Mouse (Mus musculus): ENCODE measurements at regions not wholly inside any gene's neighbourhood (a gene's known extent, or its start where the extent isn't known, plus 50 kb on each side); places are given as distances from the start of the nearest gene placed in this dataset. TPM values are rescaled to one million over a fixed set of nuclear protein-coding genes. Genes with fewer than 3 reads are reported as not detected.
A peak's percentile ranks its signal among the peaks of the same experiment; 100 is the strongest.

GRCm38 (mm10) chr3:3000199-3000598, 2750.4 kb upstream of the Gm8797 start:
- Histone ChIP-seq H3K27ac (replicated peaks) (no peak overlapping the region), H3K4me2 (replicated peaks) (no peak overlapping the region), H3K4me3 (no peak overlapping the region), H3K9ac (replicated peaks) (no peak overlapping the region), H3K4me1 (no peaks in the 10 kb centered on the region), H3K27me3 (no peaks in the 10 kb centered on the region), H3K36me3 (no peaks in the 10 kb centered on the region), H3K9me3 (peaks cover 22% of the 10 kb centered on the region; the same call in 1 of the 2 replicates)
- ATAC-seq (replicated peaks), result peak; percentile 46; the same call in 1 of the 2 replicates

GRCm38 (mm10) chr3:3001224-3001623, 2749.4 kb upstream of the Gm8797 start:
- no peak overlapping the region for H3K27ac ChIP-seq (replicated peaks)
- 71% methylated on average over 4 of the region's 4 CpGs for WGBS
- H3K9me3 ChIP-seq, result peaks cover 30% of the 10 kb centered on the region; the same call in 1 of the 2 replicates
- no peak overlapping the region for H3K9ac ChIP-seq (replicated peaks)
- no peak overlapping the region for H3K4me3 ChIP-seq
- no peaks in the 10 kb centered on the region for H3K4me1 ChIP-seq
- H3K4me2 ChIP-seq (replicated peaks), result no peak overlapping the region
- no peak for ATAC-seq (replicated peaks)
- no peaks in the 10 kb centered on the region for H3K36me3 ChIP-seq
- no peaks in the 10 kb centered on the region for H3K27me3 ChIP-seq

- H3K27ac ChIP-seq (replicated peaks), result no peak overlapping the region
- ATAC-seq (replicated peaks), result peak; percentile 57
- no peak overlapping the region for H3K4me2 ChIP-seq (replicated peaks)
- no peaks in the 10 kb centered on the region for H3K36me3 ChIP-seq
- H3K4me3 ChIP-seq, result no peak overlapping the region
- peaks cover 30% of the 10 kb centered on the region; the same call in 1 of the 2 replicates for H3K9me3 ChIP-seq
- no peaks in the 10 kb centered on the region for H3K4me1 ChIP-seq
- H3K9ac ChIP-seq (replicated peaks), result no peak overlapping the region
- no peaks in the 10 kb centered on the region for H3K27me3 ChIP-seq
Observed at GRCm38 (mm10) chr3:3001639-3002038, 2749.0 kb upstream of the Gm8797 start.

- Histone ChIP-seq H3K9me3 (peaks cover 44% of the 10 kb centered on the region), H3K4me1 (no peaks in the 10 kb centered on the region), H3K4me3 (no peak overlapping the region), H3K4me2 (replicated peaks) (no peak overlapping the region), H3K9ac (replicated peaks) (no peak overlapping the region), H3K27me3 (no peaks in the 10 kb centered on the region), H3K27ac (replicated peaks) (no peak overlapping the region), H3K36me3 (no peaks in the 10 kb centered on the region)
- 87% methylated on average over 1 of the region's 1 CpGs for WGBS
- ATAC-seq (replicated peaks), result no peak
Observed at GRCm38 (mm10) chr3:3003425-3003824, 2747.2 kb upstream of the Gm8797 start.

GRCm38 (mm10) chr3:3011111-3011510, 2739.5 kb upstream of the Gm8797 start:
- H3K4me3 ChIP-seq, result no peak overlapping the region
- no peak overlapping the region for H3K27ac ChIP-seq (replicated peaks)
- H3K9ac ChIP-seq (replicated peaks), result no peak overlapping the region
- no peaks in the 10 kb centered on the region for H3K36me3 ChIP-seq
- WGBS, result 65% methylated on average over 1 of the region's 1 CpGs
- H3K4me1 ChIP-seq, result no peaks in the 10 kb centered on the region
- peaks cover 69% of the 10 kb centered on the region for H3K9me3 ChIP-seq
- H3K4me2 ChIP-seq (replicated peaks), result no peak overlapping the region
- no peak for ATAC-seq (replicated peaks)
- H3K27me3 ChIP-seq, result no peaks in the 10 kb centered on the region

GRCm38 (mm10) chr3:3012951-3013350, 2737.7 kb upstream of the Gm8797 start:
- no peak for ATAC-seq (replicated peaks)
- Histone ChIP-seq H3K27me3 (no peaks in the 10 kb centered on the region), H3K4me3 (no peak overlapping the region), H3K4me1 (no peaks in the 10 kb centered on the region), H3K36me3 (no peaks in the 10 kb centered on the region), H3K9me3 (peaks cover 64% of the 10 kb centered on the region), H3K4me2 (replicated peaks) (no peak overlapping the region), H3K27ac (replicated peaks) (no peak overlapping the region), H3K9ac (replicated peaks) (no peak overlapping the region)
- 79% methylated on average over 5 of the region's 5 CpGs for WGBS

- Histone ChIP-seq H3K9me3 (peaks cover 50% of the 10 kb centered on the region), H3K4me3 (no peak overlapping the region), H3K9ac (replicated peaks) (no peak overlapping the region), H3K4me1 (no peaks in the 10 kb centered on the region), H3K4me2 (replicated peaks) (no peak overlapping the region), H3K27ac (replicated peaks) (no peak overlapping the region), H3K36me3 (no peaks in the 10 kb centered on the region), H3K27me3 (no peaks in the 10 kb centered on the region)
- ATAC-seq (replicated peaks), result peak; percentile 36; the same call in 1 of the 2 replicates
Observed at GRCm38 (mm10) chr3:3014978-3015377, 2735.6 kb upstream of the Gm8797 start.

GRCm38 (mm10) chr3:3016572-3016971, 2734.0 kb upstream of the Gm8797 start:
- no peak overlapping the region for H3K9ac ChIP-seq (replicated peaks)
- H3K4me3 ChIP-seq, result no peak overlapping the region
- H3K36me3 ChIP-seq, result no peaks in the 10 kb centered on the region
- H3K27ac ChIP-seq (replicated peaks), result no peak overlapping the region
- ATAC-seq (replicated peaks), result no peak
- H3K9me3 ChIP-seq, result peaks cover 44% of the 10 kb centered on the region
- H3K4me2 ChIP-seq (replicated peaks), result no peak overlapping the region
- no peaks in the 10 kb centered on the region for H3K4me1 ChIP-seq
- H3K27me3 ChIP-seq, result no peaks in the 10 kb centered on the region
- 79% methylated on average over 1 of the region's 1 CpGs for WGBS

GRCm38 (mm10) chr3:3032793-3033192, 2717.8 kb upstream of the Gm8797 start:
- Histone ChIP-seq H3K27me3 (no peaks in the 10 kb centered on the region), H3K4me3 (no peak overlapping the region), H3K4me1 (no peaks in the 10 kb centered on the region), H3K27ac (replicated peaks) (no peak overlapping the region), H3K9ac (replicated peaks) (no peak overlapping the region), H3K36me3 (no peaks in the 10 kb centered on the region), H3K4me2 (replicated peaks) (no peak overlapping the region), H3K9me3 (peaks cover 45% of the 10 kb centered on the region)
- ATAC-seq (replicated peaks), result no peak
- 89% methylated on average over 2 of the region's 2 CpGs for WGBS

Small RNA genes in the stretch of these regions (microRNA-seq; reads per million reads assigned to microRNA genes)
- not detected for gene Gm27460
- not detected for gene Gm28002
